Mouse (Mus musculus) heart, adult 2 months (tissue): ENCODE results near the gene Rtn2. TPM values are rescaled to one million over a fixed set of nuclear protein-coding genes. Genes with fewer than 3 reads are reported as not detected.

ENCODE experiments used
- DNase-seq, 2 experiments: peaks; one replicate each; pipeline ENCODE4 v3.0.0; 2021
- H3K27ac ChIP-seq: fragments of 200-600 bp; 2 replicates; pipeline ENCODE4 v1.8.1; 2022
- H3K27me3 ChIP-seq: fragments of 200-500 bp; 2 replicates; pipeline ENCODE4 v1.6.1; 2012; ENCODE audit warnings: mild to moderate bottlenecking, low read length, inconsistent platforms, mixed read lengths; ENCODE audit not compliant: control insufficient read depth, insufficient read depth
- H3K36me3 ChIP-seq: fragments of 200-500 bp; 2 replicates; pipeline ENCODE4 v1.6.1; 2012; ENCODE audit warnings: low read length, inconsistent platforms; ENCODE audit not compliant: control insufficient read depth, insufficient read depth
- H3K4me1 ChIP-seq: fragments of 200-500 bp; 2 replicates; pipeline ENCODE4 v1.6.1; 2011; ENCODE audit warnings: low read length; ENCODE audit not compliant: control insufficient read depth, insufficient read depth
- H3K4me3 ChIP-seq: fragments of 200-600 bp; 2 replicates; pipeline ENCODE4 v1.8.1; 2022
- H3K79me2 ChIP-seq: fragments of 200-500 bp; replicated peaks from 2 replicates; pipeline ENCODE4 v1.6.1; 2012; ENCODE audit warnings: mild to moderate bottlenecking, inconsistent platforms, low read length, moderate library complexity, mixed read lengths; ENCODE audit not compliant: control insufficient read depth, insufficient read depth
- H3K9ac ChIP-seq: fragments of 200-500 bp; 2 replicates; pipeline ENCODE4 v1.6.1; 2012; ENCODE audit warnings: low read depth, mild to moderate bottlenecking, control low read depth, inconsistent platforms, low read length, mixed read lengths
- CTCF ChIP-seq: fragments of 200-600 bp; IDR thresholded peaks from 2 replicates; pipeline ENCODE4 v1.8.1; 2022; ENCODE audit warnings: antibody characterized with exemption, mild to moderate bottlenecking, moderate library complexity
- EP300 ChIP-seq: fragments of 200-500 bp; IDR thresholded peaks from 2 replicates; pipeline ENCODE4 v1.6.1; 2011; ENCODE audit warnings: low read depth, low read length, control low read depth; ENCODE audit not compliant: insufficient read depth
- POLR2A ChIP-seq: fragments of 200-500 bp; IDR thresholded peaks from 2 replicates; pipeline ENCODE4 v1.6.1; 2011; ENCODE audit warnings: mild to moderate bottlenecking, low read depth, low read length, control low read depth; ENCODE audit not compliant: insufficient read depth
- WGBS: fragments of 180-500 bp; shearing (Covaris S2); methylation state at CpG from one replicate; pipeline ENCODE4 v1.1.7; 2018; 5-methylcytosine and 5-hydroxymethylcytosine counted together
- intact Hi-C: fragments of 180-260 bp; cut with DNase I; formaldehyde crosslinking; loops from one replicate; pipeline ENCODE4 v1.15.1; 2025
- polyA plus RNA-seq: library from polyadenylated mRNA; depleted of rRNA; stranded (reverse); fragments of >200 nt; gene quantifications from 2 replicates; pipeline ENCODE4 v1.2.3, GENCODE M21; 2012
- total RNA-seq, 2 experiments: library from RNA; stranded (reverse); gene quantifications; 2 replicates each; pipeline ENCODE4 v1.2.3; 2021

Gene Rtn2
- total and polyA plus RNA-seq, 3 experiments = 114 to 273 (median 136) TPM

DNA sequence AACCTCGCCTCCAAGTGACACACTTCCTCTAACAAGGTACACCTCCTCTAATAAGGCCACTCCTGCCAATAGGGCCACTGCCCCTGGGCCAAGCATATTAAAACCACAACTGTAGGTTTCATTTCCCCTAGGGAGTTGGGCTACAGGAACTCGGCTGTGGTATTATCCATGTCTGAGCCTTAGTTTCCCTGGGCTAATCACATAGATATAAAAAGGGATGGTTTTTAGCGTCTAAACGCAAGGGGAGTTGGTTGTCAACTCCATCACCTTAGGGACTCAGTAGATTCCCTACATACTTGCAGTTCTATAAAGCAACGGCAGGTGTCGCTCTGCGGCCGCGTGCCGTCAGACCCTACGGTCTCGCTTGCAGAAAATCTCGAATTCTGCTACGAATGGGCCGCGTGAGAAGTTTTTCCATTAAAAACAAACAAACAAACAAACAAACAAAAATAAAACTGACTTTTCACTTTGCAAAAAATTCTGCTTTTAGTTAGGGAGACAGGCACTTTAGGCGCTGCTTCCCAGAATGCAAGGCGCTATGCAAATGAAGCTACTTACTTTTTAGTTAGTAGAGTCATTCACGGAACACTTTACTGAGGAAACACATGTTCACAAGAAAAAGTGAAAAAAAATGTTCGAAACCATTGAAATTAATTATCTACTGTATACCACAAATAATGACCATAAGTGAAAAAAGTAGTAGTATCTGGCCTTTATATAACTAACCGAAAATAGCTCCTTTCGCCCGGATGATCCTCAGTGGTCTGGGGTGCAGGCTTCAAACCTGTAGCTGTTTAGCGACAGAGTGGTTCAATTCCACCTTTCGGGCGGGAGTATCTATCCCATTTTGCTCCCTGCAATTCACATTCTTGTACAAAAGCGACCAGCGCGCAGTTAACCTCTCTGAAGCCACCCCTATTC is 18.3 kb downstream of the Rtn2 start:
- peak overlapping the region; percentile 52 for H3K4me3 ChIP-seq
- intact Hi-C loops = loop anchor here (1.0 kb wide), 1 partner anchor 43 kb away; no protein-coding TSS in a partner anchor
- peak overlapping the region; percentile 95 for H3K27ac ChIP-seq
- peak; percentile 92; the same call in 1 of the 2 replicates for TF ChIP-seq EP300
- TF ChIP-seq CTCF = peak; percentile 99
- TF ChIP-seq POLR2A = 0 out of 2 replicates have a peak, but pooled peaks have one; percentile 15
- no peaks in the 10 kb centered on the region for H3K27me3 ChIP-seq
- H3K9ac ChIP-seq = peak overlapping the region; percentile 23; the same call in 1 of the 2 replicates
- DNase-seq = peak; percentile 80
- H3K4me1 ChIP-seq = peaks cover 2% of the 10 kb centered on the region
- under 1% methylated on average over 29 of the region's 29 CpGs for WGBS
- H3K79me2 ChIP-seq = no peaks in the 10 kb centered on the region
- H3K36me3 ChIP-seq = no peaks in the 10 kb centered on the region

DNA sequence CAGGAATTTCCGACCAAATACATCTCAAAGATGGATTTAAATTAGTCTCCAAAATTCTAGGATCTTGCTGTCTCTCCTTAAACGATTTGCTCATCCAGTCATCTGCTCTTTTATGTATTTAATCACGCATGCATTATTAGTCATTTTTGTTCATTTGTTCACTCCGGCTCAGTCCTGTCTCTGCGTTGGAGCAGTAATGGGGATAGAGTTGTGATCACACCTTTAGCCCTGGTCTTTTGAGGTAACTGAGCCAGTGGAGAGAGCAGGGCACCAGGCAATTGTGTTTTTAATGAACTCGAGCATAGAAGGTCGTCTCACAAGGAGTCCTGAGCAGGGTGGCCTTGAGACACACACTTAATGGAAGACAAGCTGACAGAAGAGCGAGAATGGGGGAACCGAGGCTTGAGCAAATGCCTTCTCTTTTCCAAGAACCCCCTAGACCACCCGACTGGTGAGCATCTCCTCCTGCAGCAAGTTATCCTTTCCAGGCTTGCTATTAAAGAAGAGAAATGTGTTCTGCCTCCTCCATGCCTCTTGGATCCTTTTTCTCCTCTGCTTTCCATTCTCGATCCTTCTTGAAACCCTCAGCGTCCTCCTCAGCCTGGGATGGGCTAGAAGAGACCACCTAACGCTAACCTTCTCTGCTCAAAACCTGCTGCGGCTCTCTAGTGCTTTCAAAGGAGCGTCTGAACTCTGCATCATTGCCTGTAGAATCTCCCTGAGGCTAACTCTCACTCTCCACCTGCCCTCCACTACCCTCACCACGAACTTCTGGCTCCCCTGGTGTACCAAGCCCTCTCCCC is 19.2 kb downstream of the Rtn2 start:
- Histone ChIP-seq H3K36me3 (no peaks in the 10 kb centered on the region), H3K9ac (no peak overlapping the region; the same call in 1 of the 2 replicates), H3K4me3 (peak overlapping the region; percentile 52; the same call in 1 of the 2 replicates), H3K27ac (peak overlapping the region; percentile 95), H3K27me3 (no peaks in the 10 kb centered on the region), H3K79me2 (no peaks in the 10 kb centered on the region), H3K4me1 (peaks cover 2% of the 10 kb centered on the region)
- intact Hi-C loops = no loop called here
- DNase-seq = no peak
- 23% methylated on average over 16 of the region's 16 CpGs for WGBS
- TF ChIP-seq CTCF (no peak), POLR2A (no peak), EP300 (no peak)

DNA sequence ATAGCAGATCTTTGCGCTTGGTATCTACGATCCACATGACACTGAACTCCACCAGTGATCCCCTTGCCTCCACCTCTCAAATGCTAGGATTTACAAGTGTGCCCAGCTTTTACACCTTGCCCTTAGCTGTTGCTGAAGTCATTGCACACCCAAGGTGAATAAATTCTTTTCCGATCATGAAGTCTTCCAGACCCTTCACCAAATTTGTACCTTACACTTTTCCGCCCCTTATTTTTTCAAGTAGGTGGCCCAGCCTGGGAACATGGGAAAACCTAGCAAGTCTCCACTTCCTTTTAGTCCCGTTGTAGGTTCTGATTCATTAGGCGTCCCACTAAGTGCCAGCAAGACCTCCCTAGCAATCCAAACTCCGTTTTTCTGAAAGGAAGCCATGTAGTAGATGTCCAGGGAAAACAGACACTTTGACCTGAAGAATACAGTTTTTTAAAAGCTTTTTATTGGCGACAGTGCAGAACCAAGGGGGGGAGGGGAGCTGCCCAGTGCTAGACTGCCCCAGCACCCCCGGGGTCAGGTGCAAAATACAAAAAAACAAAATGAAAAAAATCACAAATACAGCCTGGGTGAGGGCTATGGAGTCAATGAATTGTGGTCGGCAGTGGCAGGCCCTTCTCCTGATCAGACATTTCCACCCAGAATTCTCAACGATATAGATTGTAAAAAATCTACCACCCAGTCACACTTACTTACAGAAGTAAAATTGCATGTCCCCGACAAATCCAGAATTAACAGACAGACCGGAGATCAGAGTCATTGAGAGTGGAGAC is 20.0 kb downstream of the Rtn2 start:
- intact Hi-C loops = no loop called here
- Histone ChIP-seq H3K79me2 (no peaks in the 10 kb centered on the region), H3K27me3 (no peaks in the 10 kb centered on the region), H3K27ac (no peak overlapping the region), H3K9ac (no peak overlapping the region), H3K36me3 (no peaks in the 10 kb centered on the region), H3K4me1 (peaks cover 2% of the 10 kb centered on the region), H3K4me3 (no peak overlapping the region)
- 64% methylated on average over 13 of the region's 13 CpGs for WGBS
- DNase-seq = no peak
- no peak for TF ChIP-seq EP300
- no peak for TF ChIP-seq POLR2A
- no peak for TF ChIP-seq CTCF

GRCm38 (mm10) chr7:19303046-19303305 is 20.6 kb downstream of the Rtn2 start:
- no peaks in the 10 kb centered on the region for H3K36me3 ChIP-seq
- peaks cover 2% of the 10 kb centered on the region for H3K4me1 ChIP-seq
- intact Hi-C loops = no loop called here
- no peak overlapping the region for H3K27ac ChIP-seq
- TF ChIP-seq EP300 = no peak
- no peak for TF ChIP-seq CTCF
- no peak for TF ChIP-seq POLR2A
- no peak overlapping the region for H3K4me3 ChIP-seq
- no peak for DNase-seq
- no peaks in the 10 kb centered on the region for H3K27me3 ChIP-seq
- H3K79me2 ChIP-seq = no peaks in the 10 kb centered on the region
- no peak overlapping the region for H3K9ac ChIP-seq
- 91% methylated on average over 12 of the region's 12 CpGs for WGBS

GRCm38 (mm10) chr7:19303770-19304169 is 21.3 kb downstream of the Rtn2 start:
- Histone ChIP-seq H3K27ac (no peak overlapping the region), H3K36me3 (no peaks in the 10 kb centered on the region), H3K27me3 (no peaks in the 10 kb centered on the region), H3K79me2 (no peaks in the 10 kb centered on the region), H3K4me3 (peak overlapping the region; percentile 45), H3K4me1 (peaks cover 2% of the 10 kb centered on the region), H3K9ac (no peak overlapping the region)
- TF ChIP-seq EP300 = no peak
- peak; percentile 93 for TF ChIP-seq CTCF
- DNase-seq = peak; percentile 78 to 90
- WGBS = 3% methylated on average over 16 of the region's 16 CpGs
- intact Hi-C loops = no loop called here
